Mouse (Mus musculus): ENCODE results near the gene Vav2. TPM values are rescaled to one million over a fixed set of nuclear protein-coding genes. Genes with fewer than 3 reads are reported as not detected.

The Vav2 gene
- polyA plus RNA-seq, 1 experiment: 13.0 TPM

DNA sequence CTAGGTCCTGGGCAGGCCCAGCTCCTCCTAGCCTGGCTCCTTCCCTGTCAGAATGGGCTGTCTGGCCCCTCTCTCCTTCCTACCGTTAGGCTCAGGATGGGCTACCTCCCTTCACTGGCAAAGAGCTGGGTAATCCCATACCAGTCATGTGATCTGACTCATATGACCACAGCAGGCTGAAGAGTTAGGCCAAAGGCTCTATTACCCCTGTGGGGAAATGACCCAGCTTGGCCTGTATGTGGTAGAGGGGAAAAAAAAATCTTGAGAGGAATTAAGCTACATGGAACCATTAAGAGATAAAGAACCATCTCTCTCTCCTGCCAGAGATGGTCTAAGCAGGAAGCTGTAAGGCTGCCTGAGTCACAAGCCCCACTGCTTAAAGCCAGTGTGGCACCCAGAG is 108.6 kb downstream of the Vav2 start:
- no peaks in the 10 kb centered on the region for H3K36me3 ChIP-seq (ENCODE audit: control insufficient read depth, insufficient read depth)
- no peaks in the 10 kb centered on the region for H3K27me3 ChIP-seq (ENCODE audit: control insufficient read depth, insufficient read depth, insufficient read length)
- H3K4me3 ChIP-seq (ENCODE audit: insufficient read depth, poor library complexity, severe bottlenecking): no peak overlapping the region
- TF ChIP-seq MAX (IDR thresholded peaks at IDR 0.05): no peak
- peak; percentile 96 for TF ChIP-seq USF1 (IDR thresholded peaks at IDR 0.05; ENCODE audit: low read depth)
- peaks cover 33% of the 10 kb centered on the region for H3K79me2 ChIP-seq (ENCODE audit: control insufficient read depth, insufficient read depth)
- no peak overlapping the region for H3ac ChIP-seq (ENCODE audit: control insufficient read depth, insufficient read length, low read depth)
- peaks cover 2% of the 10 kb centered on the region for H3K79me3 ChIP-seq (ENCODE audit: low read depth)

GRCm38 (mm10) chr2:27316167-27316566 is 110.7 kb downstream of the Vav2 start:
- no peak for TF ChIP-seq MYOG (IDR thresholded peaks at IDR 0.05; ENCODE audit: control insufficient read depth, extremely low read depth, insufficient read length)
- peak; percentile 67 for TF ChIP-seq MYOD1 (IDR thresholded peaks at IDR 0.05; ENCODE audit: control insufficient read depth, insufficient read length, low read depth)
- no peak for TF ChIP-seq CEBPB (IDR thresholded peaks at IDR 0.05; ENCODE audit: low read depth)
- TF ChIP-seq MAX (IDR thresholded peaks at IDR 0.05): no peak
- no peak for TF ChIP-seq CTCF (IDR thresholded peaks at IDR 0.05; ENCODE audit: control insufficient read depth, insufficient read depth, insufficient read length)
- no peak for TF ChIP-seq USF1 (IDR thresholded peaks at IDR 0.05; ENCODE audit: low read depth)
- TF ChIP-seq FOSL1 (IDR thresholded peaks at IDR 0.05; ENCODE audit: insufficient read depth, low read length, poor library complexity, severe bottlenecking): no peak

GRCm38 (mm10) chr2:27314269-27314668 is 112.6 kb downstream of the Vav2 start:
- Histone ChIP-seq H3K27me3 (ENCODE audit: control insufficient read depth, insufficient read depth, insufficient read length) (no peaks in the 10 kb centered on the region), H3ac (ENCODE audit: control insufficient read depth, insufficient read length, low read depth) (no peak overlapping the region), H3K79me3 (ENCODE audit: low read depth) (no peaks in the 10 kb centered on the region), H3K36me3 (ENCODE audit: control insufficient read depth, insufficient read depth) (no peaks in the 10 kb centered on the region), H3K4me3 (ENCODE audit: insufficient read depth, poor library complexity, severe bottlenecking) (no peak overlapping the region), H3K79me2 (ENCODE audit: control insufficient read depth, insufficient read depth) (peaks cover 20% of the 10 kb centered on the region)
- TF ChIP-seq MYOD1 (IDR thresholded peaks at IDR 0.05; ENCODE audit: control insufficient read depth, insufficient read length, low read depth) (no peak), FOSL1 (IDR thresholded peaks at IDR 0.05; ENCODE audit: insufficient read depth, low read length, poor library complexity, severe bottlenecking) (no peak), MAX (IDR thresholded peaks at IDR 0.05) (no peak), MYOG (IDR thresholded peaks at IDR 0.05; ENCODE audit: control insufficient read depth, extremely low read depth, insufficient read length) (no peak), USF1 (IDR thresholded peaks at IDR 0.05; ENCODE audit: low read depth) (no peak), CTCF (IDR thresholded peaks at IDR 0.05; ENCODE audit: control insufficient read depth, insufficient read depth, insufficient read length) (no peak), CEBPB (IDR thresholded peaks at IDR 0.05; ENCODE audit: low read depth) (no peak)

More at GRCm38 (mm10) chr2:27316167-27316566, 110.7 kb downstream of the Vav2 start:
- H3K4me3 ChIP-seq (ENCODE audit: insufficient read depth, poor library complexity, severe bottlenecking): no peak overlapping the region
- H3ac ChIP-seq (ENCODE audit: control insufficient read depth, insufficient read length, low read depth): no peak overlapping the region
- H3K27me3 ChIP-seq (ENCODE audit: control insufficient read depth, insufficient read depth, insufficient read length): no peaks in the 10 kb centered on the region
- peaks cover 20% of the 10 kb centered on the region for H3K79me2 ChIP-seq (ENCODE audit: control insufficient read depth, insufficient read depth)
- H3K36me3 ChIP-seq (ENCODE audit: control insufficient read depth, insufficient read depth): no peaks in the 10 kb centered on the region
- peaks cover 2% of the 10 kb centered on the region for H3K79me3 ChIP-seq (ENCODE audit: low read depth)

GRCm38 (mm10) chr2:27312500-27312899 is 114.3 kb downstream of the Vav2 start:
- Histone ChIP-seq H3ac (ENCODE audit: control insufficient read depth, insufficient read length, low read depth) (no peak overlapping the region), H3K79me2 (ENCODE audit: control insufficient read depth, insufficient read depth) (peaks cover 20% of the 10 kb centered on the region), H3K4me3 (ENCODE audit: insufficient read depth, poor library complexity, severe bottlenecking) (no peak overlapping the region), H3K36me3 (ENCODE audit: control insufficient read depth, insufficient read depth) (no peaks in the 10 kb centered on the region), H3K27me3 (ENCODE audit: control insufficient read depth, insufficient read depth, insufficient read length) (no peaks in the 10 kb centered on the region), H3K79me3 (ENCODE audit: low read depth) (peaks cover 2% of the 10 kb centered on the region)
- TF ChIP-seq CTCF (IDR thresholded peaks at IDR 0.05; ENCODE audit: control insufficient read depth, insufficient read depth, insufficient read length) (no peak), MYOD1 (IDR thresholded peaks at IDR 0.05; ENCODE audit: control insufficient read depth, insufficient read length, low read depth) (no peak), MAX (IDR thresholded peaks at IDR 0.05) (no peak), FOSL1 (IDR thresholded peaks at IDR 0.05; ENCODE audit: insufficient read depth, low read length, poor library complexity, severe bottlenecking) (no peak), CEBPB (IDR thresholded peaks at IDR 0.05; ENCODE audit: low read depth) (no peak), MYOG (IDR thresholded peaks at IDR 0.05; ENCODE audit: control insufficient read depth, extremely low read depth, insufficient read length) (no peak), USF1 (IDR thresholded peaks at IDR 0.05; ENCODE audit: low read depth) (no peak)

DNA sequence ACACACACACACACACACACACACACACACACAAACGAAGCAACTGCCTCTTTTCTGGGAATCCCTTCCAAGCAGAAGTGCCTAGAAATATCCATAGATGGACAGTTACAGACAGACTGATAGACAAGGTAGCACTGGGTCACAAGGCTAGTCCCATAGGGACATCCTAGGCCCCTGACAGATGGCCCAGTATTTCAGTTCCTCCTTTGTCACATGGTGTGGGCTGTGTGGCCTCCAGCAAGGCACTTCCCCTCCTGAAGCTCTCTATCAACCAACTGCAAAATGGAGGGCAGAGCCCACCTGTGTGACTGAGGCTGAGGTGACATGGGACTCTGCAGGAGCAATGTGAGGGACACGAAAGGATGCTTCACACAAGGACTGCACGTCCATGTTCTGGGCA is 115.2 kb downstream of the Vav2 start:
- Histone ChIP-seq H3K36me3 (ENCODE audit: control insufficient read depth, insufficient read depth) (no peaks in the 10 kb centered on the region), H3K79me3 (ENCODE audit: low read depth) (peaks cover 3% of the 10 kb centered on the region), H3ac (ENCODE audit: control insufficient read depth, insufficient read length, low read depth) (no peak overlapping the region), H3K27me3 (ENCODE audit: control insufficient read depth, insufficient read depth, insufficient read length) (no peaks in the 10 kb centered on the region), H3K4me3 (ENCODE audit: insufficient read depth, poor library complexity, severe bottlenecking) (no peak overlapping the region), H3K79me2 (ENCODE audit: control insufficient read depth, insufficient read depth) (peaks cover 20% of the 10 kb centered on the region)
- TF ChIP-seq MYOD1 (IDR thresholded peaks at IDR 0.05; ENCODE audit: control insufficient read depth, insufficient read length, low read depth) (no peak), CEBPB (IDR thresholded peaks at IDR 0.05; ENCODE audit: low read depth) (no peak), MAX (IDR thresholded peaks at IDR 0.05) (no peak), USF1 (IDR thresholded peaks at IDR 0.05; ENCODE audit: low read depth) (no peak), MYOG (IDR thresholded peaks at IDR 0.05; ENCODE audit: control insufficient read depth, extremely low read depth, insufficient read length) (no peak), CTCF (IDR thresholded peaks at IDR 0.05; ENCODE audit: control insufficient read depth, insufficient read depth, insufficient read length) (no peak), FOSL1 (IDR thresholded peaks at IDR 0.05; ENCODE audit: insufficient read depth, low read length, poor library complexity, severe bottlenecking) (no peak)

DNA sequence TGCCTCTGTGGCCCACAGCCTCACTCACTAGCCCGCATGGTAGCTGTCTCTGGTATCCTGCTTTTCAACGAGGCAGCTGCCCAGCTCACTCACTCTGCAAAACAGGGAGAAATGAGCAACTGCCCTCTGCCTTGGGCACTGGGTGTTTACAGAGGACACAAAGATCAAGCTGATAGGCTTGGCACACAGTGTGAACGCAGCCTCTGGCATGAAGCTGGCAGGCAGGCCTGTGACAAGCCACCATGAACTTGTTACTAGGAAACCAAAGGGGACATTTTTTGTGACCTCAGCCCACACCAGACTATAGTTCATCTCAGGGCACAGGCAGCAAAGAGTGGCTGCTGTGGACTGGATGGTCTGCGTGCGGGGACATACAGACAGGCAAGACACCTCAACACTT is 115.9 kb downstream of the Vav2 start:
- no peaks in the 10 kb centered on the region for H3K36me3 ChIP-seq (ENCODE audit: control insufficient read depth, insufficient read depth)
- no peaks in the 10 kb centered on the region for H3K27me3 ChIP-seq (ENCODE audit: control insufficient read depth, insufficient read depth, insufficient read length)
- no peak for TF ChIP-seq MYOD1 (IDR thresholded peaks at IDR 0.05; ENCODE audit: control insufficient read depth, insufficient read length, low read depth)
- no peak for TF ChIP-seq CEBPB (IDR thresholded peaks at IDR 0.05; ENCODE audit: low read depth)
- TF ChIP-seq USF1 (IDR thresholded peaks at IDR 0.05; ENCODE audit: low read depth): no peak
- H3K79me3 ChIP-seq (ENCODE audit: low read depth): peaks cover 3% of the 10 kb centered on the region
- H3K4me3 ChIP-seq (ENCODE audit: insufficient read depth, poor library complexity, severe bottlenecking): no peak overlapping the region
- H3K79me2 ChIP-seq (ENCODE audit: control insufficient read depth, insufficient read depth): peaks cover 17% of the 10 kb centered on the region
- no peak overlapping the region for H3ac ChIP-seq (ENCODE audit: control insufficient read depth, insufficient read length, low read depth)
